Mouse (Mus musculus) limb, embryonic 14.5 days (tissue): ENCODE results near the gene Wdpcp. TPM values are rescaled to one million over a fixed set of nuclear protein-coding genes. Genes with fewer than 3 reads are reported as not detected.

Experiments
- ATAC-seq: fragments of 200-750 bp; cut with Nextera tagmentation; 2 replicates; pipeline ENCODE4 v1.8.0; 2017; ENCODE audit warnings: low read depth, moderate number of reproducible peaks, moderate TSS enrichment; ENCODE audit not compliant: low FRiP score
- DNase-seq: peaks from one replicate; pipeline ENCODE4 v3.0.0-alpha.2; 2015; ENCODE audit warnings: low spot score
- H3K27ac ChIP-seq: fragments of 300-500 bp; sonication (generic); replicated peaks from 2 replicates; pipeline ENCODE4 v1.5.1; 2014; ENCODE audit warnings: low read depth, mild to moderate bottlenecking, low read length, moderate library complexity, mixed read lengths
- H3K27me3 ChIP-seq: fragments of 300-500 bp; sonication (generic); 2 replicates; pipeline ENCODE4 v1.6.1; 2014; ENCODE audit warnings: low read length, mixed read lengths; ENCODE audit not compliant: control insufficient read depth, insufficient read depth
- H3K36me3 ChIP-seq: fragments of 300-500 bp; sonication (generic); 2 replicates; pipeline ENCODE4 v1.6.1; 2014; ENCODE audit warnings: mild to moderate bottlenecking, low read length, moderate library complexity, mixed read lengths; ENCODE audit not compliant: control insufficient read depth, insufficient read depth
- H3K4me1 ChIP-seq: fragments of 300-500 bp; sonication (generic); 2 replicates; pipeline ENCODE4 v1.6.1; 2014; ENCODE audit warnings: antibody characterized with exemption, low read length, mixed read lengths; ENCODE audit not compliant: control insufficient read depth, insufficient read depth
- H3K4me2 ChIP-seq: fragments of 300-500 bp; sonication (generic); replicated peaks from 2 replicates; pipeline ENCODE4 v1.6.1; 2014; ENCODE audit warnings: low read depth, mild to moderate bottlenecking, low read length, moderate library complexity; ENCODE audit not compliant: severe bottlenecking
- H3K4me3 ChIP-seq: fragments of 300-500 bp; sonication (generic); replicated peaks from 2 replicates; pipeline ENCODE4 v1.5.1; 2014; ENCODE audit warnings: low read length
- H3K9ac ChIP-seq: fragments of 300-500 bp; sonication (generic); 2 replicates; pipeline ENCODE4 v1.6.1; 2014; ENCODE audit warnings: mild to moderate bottlenecking, low read depth, low read length, moderate library complexity; ENCODE audit not compliant: severe bottlenecking
- H3K9me3 ChIP-seq: fragments of 300-500 bp; sonication (generic); 2 replicates; pipeline ENCODE4 v1.6.1; 2016; ENCODE audit warnings: low read length; ENCODE audit not compliant: control insufficient read depth
- POLR2A ChIP-seq: fragments of 200-500 bp; IDR thresholded peaks from 2 replicates; pipeline ENCODE4 v1.8.0; 2012; ENCODE audit warnings: inconsistent platforms, mild to moderate bottlenecking, moderate library complexity, borderline replicate concordance; ENCODE audit not compliant: insufficient read depth, insufficient read length; ENCODE audit errors: extremely low read depth
- WGBS: fragments of 180-500 bp; shearing (Covaris S2); extraction: QIAGEN DNeasy Blood & Tissue Kit; methylation state at CpG from one replicate; pipeline ENCODE4 v1.1.7; 2014; 5-methylcytosine and 5-hydroxymethylcytosine counted together
- microRNA-seq: library from miRNA; unstranded; fragments of <30 nt; microRNA quantifications from one replicate; pipeline ENCODE4, GENCODE M21; 2016
- polyA plus RNA-seq, 2 experiments: library from polyadenylated mRNA; depleted of rRNA in 1 of 2; stranded (reverse) in 1 of 2; unstranded in 1 of 2; fragments of >200 nt; fragmentation: Nextera tagmentation in 1 of 2; extraction: Ambion mirVana in 1 of 2; gene quantifications; 2 replicates each; pipeline versions ENCODE4 v1.2.1 to v1.2.3; 2012 to 2014

Gene Wdpcp
- polyA plus RNA-seq, 2 experiments = 5.4 to 5.9 TPM

DNA sequence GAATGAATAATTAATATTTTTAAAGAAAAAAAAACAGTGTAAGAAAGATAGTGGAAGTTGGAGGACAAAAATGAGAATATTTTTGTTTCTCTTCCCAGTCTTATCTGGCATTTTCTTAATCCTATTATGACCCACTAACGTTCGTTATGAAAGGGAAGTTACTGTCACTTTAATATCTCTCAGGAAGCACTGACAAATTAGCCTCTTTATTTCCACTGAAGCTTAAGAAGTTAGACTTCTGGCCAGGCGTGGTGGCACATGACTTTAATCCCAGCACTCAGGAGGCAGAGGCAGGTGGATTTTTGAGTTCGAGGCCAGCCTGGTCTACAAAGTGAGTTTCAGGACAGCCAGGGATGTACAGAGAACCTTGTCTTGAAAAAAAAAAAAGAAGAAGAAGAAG is 299.7 kb downstream of the Wdpcp start:
- H3K9me3 ChIP-seq = no peaks in the 10 kb centered on the region
- H3K27ac ChIP-seq = no peak overlapping the region
- no peaks in the 10 kb centered on the region for H3K36me3 ChIP-seq
- H3K4me2 ChIP-seq = no peak overlapping the region
- no peaks in the 10 kb centered on the region for H3K27me3 ChIP-seq
- TF ChIP-seq POLR2A = no peak
- no peak overlapping the region for H3K9ac ChIP-seq
- DNase-seq (no peak), ATAC-seq (no peak)
- H3K4me1 ChIP-seq = no peaks in the 10 kb centered on the region
- no peak overlapping the region for H3K4me3 ChIP-seq
- WGBS = 73% methylated on average over 4 of the region's 4 CpGs

DNA sequence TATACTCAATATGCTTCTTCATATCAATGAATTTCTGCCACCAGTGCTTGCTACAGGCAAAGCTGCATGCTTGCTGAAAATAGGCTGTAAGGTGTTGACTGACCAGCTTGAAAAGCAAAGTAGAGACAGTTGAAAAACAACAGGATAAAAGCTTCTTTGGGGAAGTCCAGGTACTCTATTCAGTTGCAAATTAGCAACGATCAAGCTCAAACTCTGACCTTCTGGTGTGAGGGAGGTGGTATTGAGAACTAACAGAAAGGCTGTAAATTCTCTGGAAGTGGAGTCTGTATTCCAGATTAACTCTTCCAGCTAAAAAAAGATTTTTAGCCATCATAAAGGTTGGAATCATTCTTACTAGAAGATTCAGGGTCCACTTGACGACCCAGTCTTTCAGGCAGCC is 303.0 kb downstream of the Wdpcp start:
- no peak overlapping the region for H3K4me2 ChIP-seq
- 74% methylated on average over 2 of the region's 2 CpGs for WGBS
- no peak overlapping the region for H3K4me3 ChIP-seq
- no peaks in the 10 kb centered on the region for H3K4me1 ChIP-seq
- no peak overlapping the region for H3K9ac ChIP-seq
- H3K9me3 ChIP-seq = no peaks in the 10 kb centered on the region
- no peaks in the 10 kb centered on the region for H3K27me3 ChIP-seq
- no peaks in the 10 kb centered on the region for H3K36me3 ChIP-seq
- ATAC-seq (no peak), DNase-seq (no peak)
- no peak for TF ChIP-seq POLR2A
- no peak overlapping the region for H3K27ac ChIP-seq

GRCm38 (mm10) chr11:21894696-21895095 is 322.7 kb downstream of the Wdpcp start:
- no peak for TF ChIP-seq POLR2A
- Histone ChIP-seq H3K4me1 (no peaks in the 10 kb centered on the region), H3K4me2 (no peak overlapping the region), H3K36me3 (no peaks in the 10 kb centered on the region), H3K27me3 (no peaks in the 10 kb centered on the region), H3K27ac (no peak overlapping the region), H3K4me3 (no peak overlapping the region), H3K9ac (no peak overlapping the region), H3K9me3 (no peaks in the 10 kb centered on the region)
- DNase-seq (no peak), ATAC-seq (no peak)
- 70% methylated on average over 3 of the region's 3 CpGs for WGBS

DNA sequence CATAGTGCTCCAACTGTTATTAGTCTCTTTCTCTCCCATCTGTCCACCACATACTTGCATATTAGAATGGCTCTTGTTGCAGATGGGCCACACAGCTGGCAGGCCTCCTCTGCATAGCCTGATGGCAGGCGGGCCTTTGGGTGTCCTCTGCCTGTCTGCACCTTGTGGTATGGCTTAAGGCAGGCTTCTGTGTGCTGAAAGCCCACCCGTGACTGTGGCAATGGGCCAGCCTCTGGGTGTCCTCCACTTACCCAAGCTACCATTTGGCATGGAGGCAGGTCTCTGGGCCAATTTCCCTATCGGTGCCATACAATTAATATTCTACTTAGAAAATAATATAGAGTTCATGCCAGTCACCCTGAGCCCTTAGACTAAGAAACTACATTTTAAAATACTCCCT is 350.5 kb downstream of the Wdpcp start:
- Histone ChIP-seq H3K36me3 (no peaks in the 10 kb centered on the region), H3K27me3 (no peaks in the 10 kb centered on the region), H3K4me1 (no peaks in the 10 kb centered on the region), H3K27ac (no peak overlapping the region), H3K4me3 (no peak overlapping the region), H3K9me3 (no peaks in the 10 kb centered on the region), H3K9ac (no peak overlapping the region), H3K4me2 (no peak overlapping the region)
- no peak for TF ChIP-seq POLR2A
- DNase-seq (no peak), ATAC-seq (no peak)
- 90% methylated on average over 3 of the region's 3 CpGs for WGBS

Small RNA genes lying within 50 kb of the gene (microRNA-seq; reads per million reads assigned to microRNA genes)
- gene Gm22990 = not detected

Other genes starting within 250 kb of the Wdpcp start
- 38.9 and 53.3 TPM in 2 replicates for gene Ugp2, start 201.0 kb upstream of the Wdpcp start, polyA plus RNA-seq (2012; rRNA removed)
- 95.5 and 104 TPM in 2 replicates for gene Ugp2, start 201.0 kb upstream of the Wdpcp start, polyA plus RNA-seq (2014; fragmentation: Nextera tagmentation; extraction: Ambion mirVana)
- 134 and 208 TPM in 2 replicates for gene Mdh1, start 132 bp downstream of the Wdpcp start, polyA plus RNA-seq (2012; rRNA removed)
- 363 and 381 TPM in 2 replicates for gene Mdh1, start 132 bp downstream of the Wdpcp start, polyA plus RNA-seq (2014; fragmentation: Nextera tagmentation; extraction: Ambion mirVana)